Mouse (Mus musculus): ENCODE data around the gene Yod1. TPM values are rescaled to one million over a fixed set of nuclear protein-coding genes. Genes with fewer than 3 reads are reported as not detected.

Yod1 gene
- total and polyA plus RNA-seq, 3 experiments = 2.1 to 10.6 (median 9.5) TPM

- DNase-seq = no peak
Measured at GRCm38 (mm10) chr1:130769925-130770324, 52.8 kb downstream of the Yod1 start.

- peak; percentile 13 for DNase-seq
Measured at GRCm38 (mm10) chr1:130770487-130770886, 53.4 kb downstream of the Yod1 start.

- DNase-seq = peak; percentile 69
Measured at GRCm38 (mm10) chr1:130770981-130771494, 53.9 kb downstream of the Yod1 start.

Other genes starting within 250 kb of the Yod1 start
- gene Zp3r, start 87.7 kb upstream of the Yod1 start, total RNA-seq (2021) = not detected
- gene Zp3r, start 87.7 kb upstream of the Yod1 start, polyA plus RNA-seq (2012; rRNA removed) = not detected in 2 replicates
- under 1 TPM in 1 of 2 experiments, not detected in 1; 0.69 TPM for gene C4bp, start 55.7 kb upstream of the Yod1 start, total RNA-seq (2021)
- 0.03 TPM in 1 of 2 replicates, not detected in the other for gene C4bp, start 55.7 kb upstream of the Yod1 start, polyA plus RNA-seq (2012; rRNA removed)
- gene Gm29427, start 1.5 kb upstream of the Yod1 start, total RNA-seq (2021) = not detected
- not detected in 2 replicates for gene Gm29427, start 1.5 kb upstream of the Yod1 start, polyA plus RNA-seq (2012; rRNA removed)
- 10 to 100 TPM; 26.1 to 35.5 TPM for gene Pfkfb2, start 11.9 kb downstream of the Yod1 start, total RNA-seq (2021)
- 5.8 and 5.9 TPM in 2 replicates for gene Pfkfb2, start 11.9 kb downstream of the Yod1 start, polyA plus RNA-seq (2012; rRNA removed)
- gene AA986860, start 14.6 kb downstream of the Yod1 start, total RNA-seq (2021) = 1 to 10 TPM; 3.1 to 6.8 TPM
- 1.8 and 3.7 TPM in 2 replicates for gene AA986860, start 14.6 kb downstream of the Yod1 start, polyA plus RNA-seq (2012; rRNA removed)
- gene Fcamr, start 83.6 kb downstream of the Yod1 start, total RNA-seq (2021) = under 1 TPM in 1 of 2 experiments, not detected in 1; 0.17 TPM
- gene Fcamr, start 83.6 kb downstream of the Yod1 start, polyA plus RNA-seq (2012; rRNA removed) = not detected in 2 replicates
- gene Pigr, start 109.4 kb downstream of the Yod1 start, total RNA-seq (2021) = 1 to 10 TPM in 1 of 2 experiments, under 1 TPM in 1; 0.14 to 3.2 TPM
- gene Pigr, start 109.4 kb downstream of the Yod1 start, polyA plus RNA-seq (2012; rRNA removed) = 0.07 TPM in 2 replicates
- gene Fcmr, start 148.3 kb downstream of the Yod1 start, total RNA-seq (2021) = 1 to 10 TPM in 1 of 2 experiments, not detected in 1; 1.0 TPM
- 0.41 and 1.4 TPM in 2 replicates for gene Fcmr, start 148.3 kb downstream of the Yod1 start, polyA plus RNA-seq (2012; rRNA removed)
- not detected for gene Il24, start 170.1 kb downstream of the Yod1 start, total RNA-seq (2021)
- gene Il24, start 170.1 kb downstream of the Yod1 start, polyA plus RNA-seq (2012; rRNA removed) = not detected in 2 replicates
- gene Il20, start 194.1 kb downstream of the Yod1 start, total RNA-seq (2021) = not detected
- not detected in 2 replicates for gene Il20, start 194.1 kb downstream of the Yod1 start, polyA plus RNA-seq (2012; rRNA removed)
- not detected for gene Il19, start 222.8 kb downstream of the Yod1 start, total RNA-seq (2021)
- not detected in 2 replicates for gene Il19, start 222.8 kb downstream of the Yod1 start, polyA plus RNA-seq (2012; rRNA removed)